Mouse (Mus musculus) hindbrain, embryonic 14.5 days (tissue): ENCODE results near the gene Fhl4. TPM values are rescaled to one million over a fixed set of nuclear protein-coding genes. Genes with fewer than 3 reads are reported as not detected.

ENCODE experiments used
- ATAC-seq: fragments of 200-750 bp; cut with Nextera tagmentation; 2 replicates; pipeline ENCODE4 v1.8.0; 2017; ENCODE audit warnings: moderate number of reproducible peaks, mild to moderate bottlenecking, moderate TSS enrichment, moderate library complexity; ENCODE audit not compliant: low FRiP score
- DNase-seq: peaks from one replicate; pipeline ENCODE4 v3.0.0-alpha.2; 2015; ENCODE audit warnings: low spot score
- H3K27ac ChIP-seq: fragments of 300-500 bp; sonication (generic); 2 replicates; pipeline ENCODE4 v1.5.1; 2014; ENCODE audit warnings: mild to moderate bottlenecking, moderate library complexity
- H3K27me3 ChIP-seq: fragments of 300-500 bp; sonication (generic); 2 replicates; pipeline ENCODE4 v1.6.1; 2014; ENCODE audit warnings: mild to moderate bottlenecking, low read length, mixed read lengths; ENCODE audit not compliant: control insufficient read depth, insufficient read depth
- H3K36me3 ChIP-seq: fragments of 300-500 bp; sonication (generic); replicated peaks from 2 replicates; pipeline ENCODE4 v1.6.1; 2014; ENCODE audit not compliant: control insufficient read depth, insufficient read depth
- H3K4me1 ChIP-seq: fragments of 300-500 bp; sonication (generic); replicated peaks from 2 replicates; pipeline ENCODE4 v1.6.1; 2014; ENCODE audit warnings: antibody characterized with exemption, low read length, mixed read lengths; ENCODE audit not compliant: control insufficient read depth, insufficient read depth
- H3K4me2 ChIP-seq: fragments of 300-500 bp; sonication (generic); replicated peaks from 2 replicates; pipeline ENCODE4 v1.6.1; 2014; ENCODE audit warnings: mild to moderate bottlenecking, moderate library complexity
- H3K4me3 ChIP-seq: fragments of 300-500 bp; sonication (generic); replicated peaks from 2 replicates; pipeline ENCODE4 v1.5.1; 2014; ENCODE audit warnings: mild to moderate bottlenecking, low read length
- H3K9ac ChIP-seq: fragments of 300-500 bp; sonication (generic); 2 replicates; pipeline ENCODE4 v1.6.1; 2014
- H3K9me3 ChIP-seq: fragments of 300-500 bp; sonication (generic); 2 replicates; pipeline ENCODE4 v1.6.1; 2016; ENCODE audit warnings: low read length; ENCODE audit not compliant: control insufficient read depth
- WGBS: fragments of 180-500 bp; shearing (Covaris S2); extraction: QIAGEN DNeasy Blood & Tissue Kit; methylation state at CpG from one replicate; pipeline ENCODE4 v1.1.7; 2014; 5-methylcytosine and 5-hydroxymethylcytosine counted together
- polyA plus RNA-seq: library from polyadenylated mRNA; unstranded; fragments of >200 nt; fragmentation: Nextera tagmentation; extraction: Ambion mirVana; gene quantifications from 2 replicates; pipeline ENCODE4 v1.2.1, GENCODE M21; 2014

Fhl4 gene
- polyA plus RNA-seq, 1 experiment from 2014 or later: 2.3 TPM

GRCm38 (mm10) chr10:85103085-85103885 is 990 bp upstream of the Fhl4 start:
- Histone ChIP-seq H3K9ac (peak overlapping the region; percentile 83), H3K27me3 (no peaks in the 10 kb centered on the region), H3K4me3 (peak overlapping the region; percentile 95), H3K4me1 (peaks cover 18% of the 10 kb centered on the region; the same call in 1 of the 2 replicates), H3K4me2 (peak overlapping the region; percentile 95), H3K36me3 (no peaks in the 10 kb centered on the region), H3K9me3 (no peaks in the 10 kb centered on the region), H3K27ac (peak overlapping the region; percentile 84)
- WGBS: under 1% methylated on average over 34 of the region's 34 CpGs
- DNase-seq (no peak), ATAC-seq (peak; percentile 61)

DNA sequence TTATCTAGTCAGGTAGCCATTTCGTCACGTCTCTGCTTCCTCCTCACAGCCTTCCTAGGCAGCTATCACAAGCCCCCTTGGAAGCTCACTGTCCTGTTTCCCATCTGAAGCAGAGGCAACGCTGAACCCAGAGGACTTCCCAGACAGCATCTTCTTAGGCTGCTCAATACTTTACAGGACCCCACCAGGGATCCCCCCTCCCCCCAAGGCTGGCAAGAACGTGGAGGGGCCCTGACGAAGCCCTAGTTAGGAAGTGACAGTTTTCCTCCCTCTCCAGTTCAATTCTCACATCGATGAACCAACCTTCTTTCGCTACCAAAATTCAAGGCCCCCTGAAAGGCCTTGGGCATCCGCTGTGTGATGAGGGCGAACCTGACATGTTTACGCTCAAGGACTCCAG is 454 bp downstream of the Fhl4 start:
- WGBS: under 1% methylated on average over 10 of the region's 10 CpGs
- Histone ChIP-seq H3K4me3 (peak overlapping the region; percentile 95), H3K4me2 (peak overlapping the region; percentile 95), H3K9me3 (no peaks in the 10 kb centered on the region), H3K27ac (peak overlapping the region; percentile 91), H3K9ac (peak overlapping the region; percentile 83), H3K36me3 (no peaks in the 10 kb centered on the region), H3K27me3 (no peaks in the 10 kb centered on the region), H3K4me1 (peaks cover 18% of the 10 kb centered on the region; the same call in 1 of the 2 replicates)
- peak; percentile 43 for DNase-seq
- peak; percentile 39 for ATAC-seq

GRCm38 (mm10) chr10:85071605-85072152 is 30.6 kb downstream of the Fhl4 start:
- H3K9ac ChIP-seq: no peak overlapping the region
- H3K9me3 ChIP-seq: no peaks in the 10 kb centered on the region
- no peak overlapping the region for H3K4me2 ChIP-seq
- H3K4me1 ChIP-seq: no peaks in the 10 kb centered on the region
- H3K27ac ChIP-seq: no peak overlapping the region
- WGBS: 63% methylated on average over 4 of the region's 4 CpGs
- DNase-seq (no peak), ATAC-seq (no peak)
- no peak overlapping the region for H3K4me3 ChIP-seq
- H3K36me3 ChIP-seq: no peaks in the 10 kb centered on the region
- H3K27me3 ChIP-seq: no peaks in the 10 kb centered on the region

DNA sequence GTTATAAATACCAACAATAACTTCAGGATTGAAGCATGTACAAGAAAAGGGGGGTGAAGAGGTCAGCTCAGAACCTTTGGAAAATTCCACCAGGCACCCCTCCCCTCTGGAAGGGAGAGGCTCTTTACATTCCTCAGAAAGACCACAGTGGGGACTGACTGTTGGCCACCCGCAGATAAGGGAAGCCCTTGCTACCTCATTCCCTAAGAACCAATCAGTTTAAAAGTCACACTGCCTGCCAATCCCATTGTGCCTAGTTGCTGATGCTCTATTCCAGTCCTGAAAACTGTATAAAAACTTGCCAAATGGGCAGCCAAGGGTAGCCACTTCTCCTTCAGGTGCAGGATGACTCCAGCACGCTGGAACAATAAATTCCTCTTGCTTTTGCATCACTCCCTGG is 47.4 kb downstream of the Fhl4 start:
- H3K9me3 ChIP-seq: no peaks in the 10 kb centered on the region
- no peaks in the 10 kb centered on the region for H3K4me1 ChIP-seq
- no peak overlapping the region for H3K4me3 ChIP-seq
- no peaks in the 10 kb centered on the region for H3K36me3 ChIP-seq
- no peak overlapping the region for H3K4me2 ChIP-seq
- 92% methylated on average over 2 of the region's 2 CpGs for WGBS
- H3K9ac ChIP-seq: no peak overlapping the region
- no peak overlapping the region for H3K27ac ChIP-seq
- H3K27me3 ChIP-seq: 0 out of 2 replicates have a peak, but pooled peaks cover 4% of the 10 kb centered on the region
- ATAC-seq: no peak
- DNase-seq: no peak

DNA sequence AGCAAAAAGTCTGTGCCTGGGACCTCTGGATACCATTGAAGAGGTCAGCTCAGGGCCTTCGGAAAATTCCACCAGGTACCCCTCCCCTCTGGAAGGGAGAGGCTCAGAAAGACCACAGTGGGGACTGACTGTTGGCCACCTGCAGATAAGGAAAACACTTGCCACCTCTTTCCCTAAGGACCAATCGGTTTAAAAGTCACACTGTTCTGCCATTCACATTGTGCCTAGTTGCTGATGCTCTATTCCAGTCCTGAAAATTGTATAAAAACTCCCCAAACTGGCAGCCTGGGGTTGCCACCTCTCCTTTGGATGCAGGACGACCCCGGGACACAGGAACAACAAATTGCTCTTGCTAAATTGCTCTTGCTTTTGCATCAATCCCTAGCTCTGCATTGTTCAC is 49.8 kb downstream of the Fhl4 start:
- Histone ChIP-seq H3K27ac (no peak overlapping the region), H3K4me3 (no peak overlapping the region), H3K27me3 (0 out of 2 replicates have a peak, but pooled peaks cover 5% of the 10 kb centered on the region), H3K9me3 (no peaks in the 10 kb centered on the region), H3K9ac (no peak overlapping the region), H3K4me1 (no peaks in the 10 kb centered on the region), H3K36me3 (no peaks in the 10 kb centered on the region), H3K4me2 (no peak overlapping the region)
- ATAC-seq (no peak), DNase-seq (no peak)
- 30% methylated on average over 4 of the region's 4 CpGs for WGBS

DNA sequence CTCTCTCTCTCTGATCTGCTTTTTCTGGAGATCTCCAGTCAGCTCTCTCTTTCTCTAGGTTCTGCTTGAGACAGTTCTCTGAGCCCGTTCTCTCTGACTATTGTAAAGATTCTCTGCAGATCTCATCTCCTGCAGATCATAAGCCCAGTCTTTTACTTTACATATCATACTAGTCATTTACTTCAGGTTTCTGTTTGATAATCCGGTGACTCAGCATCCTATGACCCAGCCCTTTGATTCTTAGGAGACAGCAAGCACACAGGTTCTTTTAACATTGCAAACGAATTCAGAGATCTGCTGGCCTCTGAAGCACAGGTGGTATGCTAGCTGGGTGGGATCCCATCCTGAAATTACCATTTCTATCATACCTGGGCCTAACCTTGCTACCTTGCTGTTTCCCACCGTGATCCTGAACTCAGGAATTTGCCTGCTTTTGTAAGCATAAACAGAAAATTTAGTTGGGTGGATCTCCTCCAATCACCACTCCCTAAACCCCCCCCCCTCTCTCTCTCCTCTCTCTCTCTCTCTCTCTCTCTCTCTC is 51.6 kb downstream of the Fhl4 start:
- Histone ChIP-seq H3K4me3 (no peak overlapping the region), H3K9ac (no peak overlapping the region), H3K27me3 (0 out of 2 replicates have a peak, but pooled peaks cover 7% of the 10 kb centered on the region), H3K4me1 (no peaks in the 10 kb centered on the region), H3K4me2 (no peak overlapping the region), H3K36me3 (no peaks in the 10 kb centered on the region), H3K27ac (no peak overlapping the region), H3K9me3 (no peaks in the 10 kb centered on the region)
- WGBS: 64% methylated on average over 4 of the region's 4 CpGs
- DNase-seq (no peak), ATAC-seq (no peak)

DNA sequence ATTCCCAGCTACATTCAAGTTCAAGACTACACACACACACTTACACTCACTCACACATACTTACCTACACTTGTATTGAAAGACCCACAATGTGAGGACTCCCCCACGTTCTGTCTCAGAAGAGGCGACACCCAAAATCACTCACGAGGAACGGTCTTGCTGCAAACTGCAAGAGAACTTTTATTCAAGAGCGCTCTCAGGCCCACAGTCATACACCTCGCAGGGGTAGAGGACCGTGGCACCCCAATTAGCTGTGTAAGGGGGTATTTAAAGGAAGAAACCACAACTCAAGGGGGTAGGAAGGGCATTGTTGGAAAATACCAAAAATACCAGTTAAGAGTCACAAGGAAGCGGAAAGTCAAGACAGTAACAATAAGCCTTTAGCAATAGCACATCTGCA is 54.3 kb downstream of the Fhl4 start:
- ATAC-seq: no peak
- peaks cover 8% of the 10 kb centered on the region; the same call in 1 of the 2 replicates for H3K4me1 ChIP-seq
- 94% methylated on average over 8 of the region's 8 CpGs for WGBS
- no peaks in the 10 kb centered on the region for H3K36me3 ChIP-seq
- no peak overlapping the region for H3K27ac ChIP-seq
- no peak overlapping the region for H3K4me3 ChIP-seq
- no peak overlapping the region for H3K4me2 ChIP-seq
- H3K9me3 ChIP-seq: no peaks in the 10 kb centered on the region
- no peak overlapping the region for H3K9ac ChIP-seq
- peaks cover 11% of the 10 kb centered on the region for H3K27me3 ChIP-seq
- DNase-seq: no peak

DNA sequence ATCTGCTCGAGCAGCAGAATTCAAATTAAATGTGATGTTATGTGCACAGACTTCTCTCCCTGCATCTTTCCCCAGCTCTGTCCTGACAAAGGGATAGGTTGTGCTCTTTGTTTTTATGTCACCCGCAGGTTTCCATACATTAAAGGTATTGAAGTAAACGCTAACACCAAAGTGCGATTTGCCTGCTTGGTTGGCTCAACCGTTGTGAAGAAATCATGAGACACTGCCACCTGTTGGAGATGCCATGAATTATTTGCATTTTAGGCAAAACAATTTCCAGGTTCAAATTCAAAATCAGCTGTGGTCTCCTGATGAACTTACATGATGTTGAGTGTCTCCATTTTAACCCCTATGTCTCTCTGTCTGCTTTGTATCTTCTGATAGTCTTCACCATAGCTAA is 55.7 kb downstream of the Fhl4 start:
- H3K4me2 ChIP-seq: no peak overlapping the region
- ATAC-seq: no peak
- peaks cover 8% of the 10 kb centered on the region; the same call in 1 of the 2 replicates for H3K4me1 ChIP-seq
- H3K27ac ChIP-seq: no peak overlapping the region
- 28% methylated on average over 5 of the region's 5 CpGs for WGBS
- DNase-seq: peak; percentile 80
- H3K27me3 ChIP-seq: peaks cover 25% of the 10 kb centered on the region
- no peak overlapping the region for H3K4me3 ChIP-seq
- no peaks in the 10 kb centered on the region for H3K9me3 ChIP-seq
- H3K9ac ChIP-seq: no peak overlapping the region
- H3K36me3 ChIP-seq: no peaks in the 10 kb centered on the region
